Mouse (Mus musculus): ENCODE data around the gene 9530053A07Rik.

DNA sequence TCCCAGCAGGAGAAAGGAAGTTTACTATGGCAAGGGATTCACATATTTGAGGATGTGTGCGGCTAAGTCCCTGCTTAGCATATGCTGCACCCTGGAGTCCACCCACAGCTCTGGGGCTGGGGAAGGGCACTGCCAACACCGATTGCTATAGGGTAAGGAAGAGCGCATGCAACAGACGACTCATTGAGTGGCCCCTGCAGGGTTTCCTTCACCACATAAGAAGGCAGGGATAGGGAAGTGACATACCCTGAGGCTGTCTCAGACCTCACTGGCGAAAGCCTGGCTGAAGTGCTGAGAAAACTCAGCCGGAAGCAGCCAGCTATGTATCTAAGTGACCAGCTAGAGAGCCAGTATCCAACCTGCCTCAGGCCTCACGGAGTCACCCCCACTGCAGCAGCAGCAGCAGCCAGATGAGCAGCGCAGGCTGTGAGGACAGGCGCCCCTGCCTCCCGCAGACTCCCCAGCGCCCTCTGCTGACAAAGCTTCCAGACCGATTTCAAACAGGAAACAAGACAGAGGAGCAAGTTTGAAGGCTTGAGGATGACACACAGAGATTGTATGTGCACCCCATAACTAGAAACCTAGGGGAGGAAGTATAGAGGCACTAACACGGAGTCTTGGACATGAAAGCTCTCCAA, 22.4 kb downstream of the 9530053A07Rik start:
- TF ChIP-seq CTCF (IDR thresholded peaks at IDR 0.05; ENCODE audit: borderline replicate concordance, control insufficient read depth, extremely low read depth, insufficient read depth, low read length, poor library complexity) (0 out of 2 replicates have a peak, but pooled peaks have one; percentile 58), POLR2A (IDR thresholded peaks at IDR 0.05; ENCODE audit: control insufficient read depth, extremely low read depth, insufficient read depth, low read length, poor library complexity) (no peak)
